Mouse (Mus musculus): Measurements from ENCODE around the gene Ccnt1.
"Not testable (repeated sequence)": the region's sequence is repeated elsewhere in the genome, so short reads cannot be mapped to it uniquely, and the experiment has no call there.

The Ccnt1 gene

GRCm38 (mm10) chr15:98596609-98597008 is 25.9 kb upstream of the Ccnt1 start:
- no peak for DNase-seq (ENCODE audit: low spot score in 2 of 2)

GRCm38 (mm10) chr15:98595049-98595448 is 24.3 kb upstream of the Ccnt1 start:
- no peak for DNase-seq (ENCODE audit: low spot score in 2 of 2)

GRCm38 (mm10) chr15:98594193-98594592 is 23.5 kb upstream of the Ccnt1 start:
- DNase-seq (ENCODE audit: low spot score in 2 of 2), result no peak

- DNase-seq (ENCODE audit: low spot score in 2 of 2), result no peak
These were observed 20.7 kb upstream of the Ccnt1 start for GRCm38 (mm10) chr15:98591396-98591795.

GRCm38 (mm10) chr15:98589640-98590336 is 19.1 kb upstream of the Ccnt1 start:
- no peak for DNase-seq (ENCODE audit: low spot score in 2 of 2)

- DNase-seq (ENCODE audit: low spot score in 2 of 2), result no peak
These were observed 17.0 kb upstream of the Ccnt1 start for GRCm38 (mm10) chr15:98587751-98588150.

GRCm38 (mm10) chr15:98586141-98586540 is 15.4 kb upstream of the Ccnt1 start:
- DNase-seq (ENCODE audit: low spot score in 2 of 2), result not testable (repeated sequence)

- no peak for DNase-seq (ENCODE audit: low spot score in 2 of 2)
These were observed 14.7 kb upstream of the Ccnt1 start for GRCm38 (mm10) chr15:98585421-98585820.

GRCm38 (mm10) chr15:98582996-98583395 is 12.3 kb upstream of the Ccnt1 start:
- DNase-seq (ENCODE audit: low spot score in 2 of 2), result no peak

GRCm38 (mm10) chr15:98582410-98582809 is 11.7 kb upstream of the Ccnt1 start:
- peak in 1 of 2 experiments; percentile 60 for DNase-seq (ENCODE audit: low spot score in 2 of 2)

- peak; percentile 81 to 86 for DNase-seq (ENCODE audit: low spot score in 2 of 2)
These were observed 9.2 kb upstream of the Ccnt1 start for GRCm38 (mm10) chr15:98579795-98580464.

GRCm38 (mm10) chr15:98579310-98579709 is 8.6 kb upstream of the Ccnt1 start:
- no peak for DNase-seq (ENCODE audit: low spot score in 2 of 2)

- DNase-seq (ENCODE audit: low spot score in 2 of 2), result no peak
These were observed 2.6 kb upstream of the Ccnt1 start for GRCm38 (mm10) chr15:98573293-98573692.

GRCm38 (mm10) chr15:98569795-98570365 is 843 bp downstream of the Ccnt1 start:
- peak in 1 of 2 experiments; percentile 41 for DNase-seq (ENCODE audit: low spot score in 2 of 2)

GRCm38 (mm10) chr15:98569216-98569615 is 1.5 kb downstream of the Ccnt1 start:
- no peak for DNase-seq (ENCODE audit: low spot score in 2 of 2)

- DNase-seq (ENCODE audit: low spot score in 2 of 2), result peak in 1 of 2 experiments; percentile 39
These were observed 2.3 kb downstream of the Ccnt1 start for GRCm38 (mm10) chr15:98568256-98569033.

- peak; percentile 100 for DNase-seq (ENCODE audit: low spot score in 2 of 2)
These were observed 3.2 kb downstream of the Ccnt1 start for GRCm38 (mm10) chr15:98567278-98568134.

GRCm38 (mm10) chr15:98566973-98567277 is 3.8 kb downstream of the Ccnt1 start:
- DNase-seq (ENCODE audit: low spot score in 2 of 2), result no peak

GRCm38 (mm10) chr15:98557186-98557585 is 13.5 kb downstream of the Ccnt1 start:
- no peak for DNase-seq (ENCODE audit: low spot score in 2 of 2)

- no peak for DNase-seq (ENCODE audit: low spot score in 2 of 2)
These were observed 14.8 kb downstream of the Ccnt1 start for GRCm38 (mm10) chr15:98555881-98556280.

- DNase-seq (ENCODE audit: low spot score in 2 of 2), result no peak
These were observed 18.0 kb downstream of the Ccnt1 start for GRCm38 (mm10) chr15:98552758-98553157.

All from right cerebral cortex, postnatal 10 days (tissue).